Mouse (Mus musculus): Measurements from ENCODE around the gene Reg1. TPM values are rescaled to one million over a fixed set of nuclear protein-coding genes. Genes with fewer than 3 reads are reported as not detected.
"Not testable (repeated sequence)": the region's sequence is repeated elsewhere in the genome, so short reads cannot be mapped to it uniquely, and the experiment has no call there.

Reg1 gene
- not detected in 2 replicates for polyA plus RNA-seq (2015; fragmentation: Nextera tagmentation; extraction: Ambion mirVana)

GRCm38 (mm10) chr6:78422411-78422810 lies at the start of gene Reg1:
Gene Reg1, plus strand, starts transcription at chr6:78422711.
- H3K36me3 ChIP-seq; H3K9me3 ChIP-seq (replicated peaks); H3K27me3 ChIP-seq; ATAC-seq (replicated peaks; ENCODE audit: insufficient number of reproducible peaks, insufficient read depth, low FRiP score, low read depth); H3K9ac ChIP-seq; H3K27ac ChIP-seq; H3K4me2 ChIP-seq; H3K4me3 ChIP-seq; H3K4me1 ChIP-seq (replicated peaks): not testable (repeated sequence)

GRCm38 (mm10) chr6:78378765-78379164 lies 43.7 kb upstream of the Reg1 start, which contains the start of gene Reg3d:
Gene Reg3d, minus strand, starts transcription at chr6:78378865.
- H3K27me3 ChIP-seq: no peaks in the 10 kb centered on the region
- WGBS: 57% methylated on average over 2 of the region's 2 CpGs
- H3K4me2 ChIP-seq: no peak within 1 kb of the TSS

GRCm38 (mm10) chr6:78380409-78380808 lies 42.1 kb upstream of the Reg1 start, which contains the start of gene Reg3a:
Gene Reg3a, plus strand, starts transcription at chr6:78380709.
- no peak within 1 kb of the TSS for H3K4me3 ChIP-seq
- no peak within 1 kb of the TSS for H3K9ac ChIP-seq
- no peaks in the 10 kb centered on the region for H3K9me3 ChIP-seq (replicated peaks)
- H3K4me2 ChIP-seq: no peak within 1 kb of the TSS
- no peak for ATAC-seq (replicated peaks; ENCODE audit: insufficient number of reproducible peaks, insufficient read depth, low FRiP score, low read depth)
- H3K27ac ChIP-seq: no peak within 1 kb of the TSS
- H3K4me1 ChIP-seq (replicated peaks): no peaks in the 10 kb centered on the region
- no peaks in the 10 kb centered on the region for H3K27me3 ChIP-seq
- H3K36me3 ChIP-seq: no peaks in the 10 kb centered on the region

More at GRCm38 (mm10) chr6:78378765-78379164, 43.7 kb upstream of the Reg1 start, which contains the start of gene Reg3d:
- ATAC-seq (replicated peaks; ENCODE audit: insufficient number of reproducible peaks, insufficient read depth, low FRiP score, low read depth): no peak
- Histone ChIP-seq H3K4me3 (no peak within 1 kb of the TSS), H3K4me1 (replicated peaks) (no peaks in the 10 kb centered on the region), H3K9me3 (replicated peaks) (no peaks in the 10 kb centered on the region), H3K27ac (no peak within 1 kb of the TSS), H3K36me3 (no peaks in the 10 kb centered on the region), H3K9ac (no peak within 1 kb of the TSS)

GRCm38 (mm10) chr6:78385609-78386008 lies 36.9 kb upstream of the Reg1 start:
- no peaks in the 10 kb centered on the region for H3K4me1 ChIP-seq (replicated peaks)
- H3K9me3 ChIP-seq (replicated peaks): no peaks in the 10 kb centered on the region
- WGBS: 74% methylated on average over 3 of the region's 3 CpGs
- no peaks in the 10 kb centered on the region for H3K36me3 ChIP-seq
- ATAC-seq (replicated peaks; ENCODE audit: insufficient number of reproducible peaks, insufficient read depth, low FRiP score, low read depth): no peak
- no peak overlapping the region for H3K4me3 ChIP-seq
- H3K27ac ChIP-seq: no peak overlapping the region
- no peaks in the 10 kb centered on the region for H3K27me3 ChIP-seq
- no peak overlapping the region for H3K9ac ChIP-seq
- H3K4me2 ChIP-seq: no peak overlapping the region

- not testable (repeated sequence) for H3K36me3 ChIP-seq; ATAC-seq (replicated peaks; ENCODE audit: insufficient number of reproducible peaks, insufficient read depth, low FRiP score, low read depth); H3K9me3 ChIP-seq (replicated peaks); H3K4me3 ChIP-seq; H3K9ac ChIP-seq; H3K4me2 ChIP-seq; H3K27ac ChIP-seq; H3K27me3 ChIP-seq; H3K4me1 ChIP-seq (replicated peaks)
- 85% methylated on average over 4 of the region's 17 CpGs for WGBS
These were observed 27.2 kb upstream of the Reg1 start, which contains the start of gene Reg2 for GRCm38 (mm10) chr6:78395323-78395722. Gene Reg2, plus strand, starts transcription at chr6:78395623.

GRCm38 (mm10) chr6:78425497-78425896 lies 3.0 kb downstream of the Reg1 start:
- H3K27ac ChIP-seq: no peak overlapping the region
- no peaks in the 10 kb centered on the region for H3K27me3 ChIP-seq
- ATAC-seq (replicated peaks; ENCODE audit: insufficient number of reproducible peaks, insufficient read depth, low FRiP score, low read depth): no peak
- no peak overlapping the region for H3K9ac ChIP-seq
- WGBS: 70% methylated on average over 3 of the region's 3 CpGs
- 0 out of 2 replicates have a peak, but pooled peaks cover 3% of the 10 kb centered on the region for H3K9me3 ChIP-seq (replicated peaks)
- no peaks in the 10 kb centered on the region for H3K4me1 ChIP-seq (replicated peaks)
- no peaks in the 10 kb centered on the region for H3K36me3 ChIP-seq
- H3K4me2 ChIP-seq: no peak overlapping the region
- no peak overlapping the region for H3K4me3 ChIP-seq

- Histone ChIP-seq H3K4me2 (no peak overlapping the region), H3K9me3 (replicated peaks) (no peaks in the 10 kb centered on the region), H3K27me3 (no peaks in the 10 kb centered on the region), H3K4me1 (replicated peaks) (no peaks in the 10 kb centered on the region), H3K27ac (no peak overlapping the region), H3K36me3 (no peaks in the 10 kb centered on the region), H3K4me3 (no peak overlapping the region), H3K9ac (no peak overlapping the region)
- WGBS: 45% methylated on average over 1 of the region's 1 CpGs
- ATAC-seq (replicated peaks; ENCODE audit: insufficient number of reproducible peaks, insufficient read depth, low FRiP score, low read depth): no peak
These were observed 24.7 kb downstream of the Reg1 start for GRCm38 (mm10) chr6:78447202-78447601.

- Histone ChIP-seq H3K4me2 (no peak overlapping the region), H3K36me3 (no peaks in the 10 kb centered on the region), H3K9ac (no peak overlapping the region), H3K27ac (no peak overlapping the region), H3K27me3 (no peaks in the 10 kb centered on the region), H3K4me1 (replicated peaks) (no peaks in the 10 kb centered on the region), H3K9me3 (replicated peaks) (no peaks in the 10 kb centered on the region), H3K4me3 (no peak overlapping the region)
- ATAC-seq (replicated peaks; ENCODE audit: insufficient number of reproducible peaks, insufficient read depth, low FRiP score, low read depth): no peak
These were observed 25.9 kb downstream of the Reg1 start for GRCm38 (mm10) chr6:78448409-78448808.

GRCm38 (mm10) chr6:78452804-78453203 lies 30.3 kb downstream of the Reg1 start:
- ATAC-seq (replicated peaks; ENCODE audit: insufficient number of reproducible peaks, insufficient read depth, low FRiP score, low read depth): no peak

GRCm38 (mm10) chr6:78460191-78460825 lies 37.8 kb downstream of the Reg1 start:
- no peaks in the 10 kb centered on the region for H3K36me3 ChIP-seq
- no peak overlapping the region for H3K27ac ChIP-seq
- H3K27me3 ChIP-seq: no peaks in the 10 kb centered on the region
- ATAC-seq (replicated peaks; ENCODE audit: insufficient number of reproducible peaks, insufficient read depth, low FRiP score, low read depth): no peak
- no peaks in the 10 kb centered on the region for H3K4me1 ChIP-seq (replicated peaks)
- no peak overlapping the region for H3K9ac ChIP-seq
- H3K4me3 ChIP-seq: no peak overlapping the region
- no peaks in the 10 kb centered on the region for H3K9me3 ChIP-seq (replicated peaks)
- WGBS: 50% methylated on average over 3 of the region's 3 CpGs
- no peak overlapping the region for H3K4me2 ChIP-seq

More at GRCm38 (mm10) chr6:78452804-78453203, 30.3 kb downstream of the Reg1 start:
- Histone ChIP-seq H3K4me2 (no peak overlapping the region), H3K9ac (no peak overlapping the region), H3K36me3 (no peaks in the 10 kb centered on the region), H3K27ac (no peak overlapping the region), H3K27me3 (no peaks in the 10 kb centered on the region), H3K4me3 (no peak overlapping the region), H3K9me3 (replicated peaks) (no peaks in the 10 kb centered on the region), H3K4me1 (replicated peaks) (no peaks in the 10 kb centered on the region)
- WGBS: 86% methylated on average over 2 of the region's 2 CpGs

GRCm38 (mm10) chr6:78462360-78462759 lies 39.8 kb downstream of the Reg1 start:
- Histone ChIP-seq H3K27me3 (no peaks in the 10 kb centered on the region), H3K4me3 (no peak overlapping the region), H3K4me1 (replicated peaks) (no peaks in the 10 kb centered on the region), H3K4me2 (no peak overlapping the region), H3K36me3 (no peaks in the 10 kb centered on the region), H3K27ac (no peak overlapping the region), H3K9me3 (replicated peaks) (no peaks in the 10 kb centered on the region), H3K9ac (no peak overlapping the region)
- WGBS: 49% methylated on average over 2 of the region's 2 CpGs
- no peak for ATAC-seq (replicated peaks; ENCODE audit: insufficient number of reproducible peaks, insufficient read depth, low FRiP score, low read depth)

GRCm38 (mm10) chr6:78463266-78463665 lies 40.8 kb downstream of the Reg1 start:
- ATAC-seq (replicated peaks; ENCODE audit: insufficient number of reproducible peaks, insufficient read depth, low FRiP score, low read depth): no peak

More at GRCm38 (mm10) chr6:78463266-78463665, 40.8 kb downstream of the Reg1 start:
- H3K9ac ChIP-seq: no peak overlapping the region
- H3K36me3 ChIP-seq: no peaks in the 10 kb centered on the region
- H3K9me3 ChIP-seq (replicated peaks): no peaks in the 10 kb centered on the region
- no peaks in the 10 kb centered on the region for H3K27me3 ChIP-seq
- 65% methylated on average over 2 of the region's 2 CpGs for WGBS
- H3K4me3 ChIP-seq: no peak overlapping the region
- no peaks in the 10 kb centered on the region for H3K4me1 ChIP-seq (replicated peaks)
- H3K27ac ChIP-seq: no peak overlapping the region
- H3K4me2 ChIP-seq: no peak overlapping the region
